Mouse (Mus musculus) forebrain, embryonic 16.5 days (tissue): ENCODE measurements around the gene Fgfr2. TPM values are rescaled to one million over a fixed set of nuclear protein-coding genes. Genes with fewer than 3 reads are reported as not detected.

Experiments
- ATAC-seq: fragments of 200-750 bp; cut with Nextera tagmentation; 2 replicates; pipeline ENCODE4 v1.8.0; 2017; ENCODE audit warnings: mild to moderate bottlenecking, moderate library complexity
- H3K27ac ChIP-seq: fragments of 300-500 bp; sonication (generic); 2 replicates; pipeline ENCODE4 v1.5.1; 2014; ENCODE audit warnings: low read length, control low read depth
- H3K27me3 ChIP-seq: fragments of 300-500 bp; sonication (generic); replicated peaks from 2 replicates; pipeline ENCODE4 v1.6.1; 2014; ENCODE audit warnings: low read length; ENCODE audit not compliant: control insufficient read depth, insufficient read depth
- H3K36me3 ChIP-seq: fragments of 300-500 bp; sonication (generic); 2 replicates; pipeline ENCODE4 v1.6.1; 2014; ENCODE audit not compliant: control insufficient read depth, insufficient read depth
- H3K4me1 ChIP-seq: fragments of 300-500 bp; sonication (generic); replicated peaks from 2 replicates; pipeline ENCODE4 v1.6.1; 2014; ENCODE audit warnings: low read length; ENCODE audit not compliant: control insufficient read depth, insufficient read depth
- H3K4me2 ChIP-seq: fragments of 300-500 bp; sonication (generic); 2 replicates; pipeline ENCODE4 v1.6.1; 2014; ENCODE audit warnings: mild to moderate bottlenecking, low read length, control low read depth
- H3K4me3 ChIP-seq: fragments of 300-500 bp; sonication (generic); replicated peaks from 2 replicates; pipeline ENCODE4 v1.5.1; 2014; ENCODE audit warnings: mild to moderate bottlenecking, low read length, control low read depth
- H3K9ac ChIP-seq: fragments of 300-500 bp; sonication (generic); replicated peaks from 2 replicates; pipeline ENCODE4 v1.6.1; 2014; ENCODE audit warnings: low read depth, low read length, control low read depth
- H3K9me3 ChIP-seq: fragments of 300-500 bp; sonication (generic); 2 replicates; pipeline ENCODE4 v1.6.1; 2016; ENCODE audit warnings: low read length; ENCODE audit not compliant: control insufficient read depth
- WGBS: fragments of 180-500 bp; shearing (Covaris S2); extraction: QIAGEN DNeasy Blood & Tissue Kit; methylation state at CpG from one replicate; pipeline ENCODE4 v1.1.7; 2014; 5-methylcytosine and 5-hydroxymethylcytosine counted together
- polyA plus RNA-seq: library from polyadenylated mRNA; unstranded; fragments of >200 nt; fragmentation: Nextera tagmentation; extraction: Ambion mirVana; gene quantifications from 2 replicates; pipeline ENCODE4 v1.2.1, GENCODE M21; 2015

The Fgfr2 gene
- polyA plus RNA-seq, 1 experiment from 2014 or later = 39.2 TPM

GRCm38 (mm10) chr7:130969076-130969475 lies 2154.1 kb downstream of the Fgfr2 start:
- H3K36me3 ChIP-seq = no peaks in the 10 kb centered on the region
- H3K27me3 ChIP-seq = no peaks in the 10 kb centered on the region
- no peak overlapping the region for H3K9ac ChIP-seq
- ATAC-seq = no peak
- WGBS = 76% methylated on average over 5 of the region's 5 CpGs
- no peaks in the 10 kb centered on the region for H3K9me3 ChIP-seq
- peaks cover 21% of the 10 kb centered on the region for H3K4me1 ChIP-seq
- no peak overlapping the region for H3K4me2 ChIP-seq
- no peak overlapping the region for H3K27ac ChIP-seq
- no peak overlapping the region for H3K4me3 ChIP-seq

GRCm38 (mm10) chr7:130968537-130968936 lies 2154.6 kb downstream of the Fgfr2 start:
- H3K36me3 ChIP-seq = no peaks in the 10 kb centered on the region
- H3K27ac ChIP-seq = no peak overlapping the region
- H3K4me1 ChIP-seq = peaks cover 21% of the 10 kb centered on the region
- no peak overlapping the region for H3K4me3 ChIP-seq
- no peaks in the 10 kb centered on the region for H3K9me3 ChIP-seq
- H3K9ac ChIP-seq = no peak overlapping the region
- no peak overlapping the region for H3K4me2 ChIP-seq
- 78% methylated on average over 7 of the region's 7 CpGs for WGBS
- ATAC-seq = no peak
- H3K27me3 ChIP-seq = no peaks in the 10 kb centered on the region

GRCm38 (mm10) chr7:130967901-130968300 lies 2155.2 kb downstream of the Fgfr2 start:
- Histone ChIP-seq H3K9ac (no peak overlapping the region), H3K9me3 (no peaks in the 10 kb centered on the region), H3K4me2 (no peak overlapping the region), H3K27me3 (no peaks in the 10 kb centered on the region), H3K27ac (no peak overlapping the region), H3K4me3 (no peak overlapping the region), H3K36me3 (no peaks in the 10 kb centered on the region), H3K4me1 (peaks cover 21% of the 10 kb centered on the region)
- no peak for ATAC-seq
- 97% methylated on average over 6 of the region's 6 CpGs for WGBS

GRCm38 (mm10) chr7:130966876-130967275 lies 2156.3 kb downstream of the Fgfr2 start:
- Histone ChIP-seq H3K27ac (no peak overlapping the region), H3K4me1 (peaks cover 21% of the 10 kb centered on the region), H3K4me3 (no peak overlapping the region), H3K4me2 (no peak overlapping the region), H3K9ac (no peak overlapping the region), H3K27me3 (no peaks in the 10 kb centered on the region), H3K9me3 (no peaks in the 10 kb centered on the region), H3K36me3 (no peaks in the 10 kb centered on the region)
- ATAC-seq = no peak
- 77% methylated on average over 6 of the region's 6 CpGs for WGBS

GRCm38 (mm10) chr7:130966451-130966850 lies 2156.7 kb downstream of the Fgfr2 start:
- WGBS = 88% methylated on average over 5 of the region's 5 CpGs

GRCm38 (mm10) chr7:130965909-130966365 lies 2157.2 kb downstream of the Fgfr2 start:
- Histone ChIP-seq H3K27me3 (no peaks in the 10 kb centered on the region), H3K4me1 (peaks cover 21% of the 10 kb centered on the region), H3K27ac (peak overlapping the region; percentile 59), H3K9ac (no peak overlapping the region; the same call in 1 of the 2 replicates), H3K36me3 (no peaks in the 10 kb centered on the region), H3K4me2 (no peak overlapping the region), H3K4me3 (no peak overlapping the region), H3K9me3 (no peaks in the 10 kb centered on the region)
- 37% methylated on average over 4 of the region's 4 CpGs for WGBS
- peak; percentile 86 for ATAC-seq

More at GRCm38 (mm10) chr7:130966451-130966850, 2156.7 kb downstream of the Fgfr2 start:
- H3K4me3 ChIP-seq = no peak overlapping the region
- no peak overlapping the region for H3K9ac ChIP-seq
- no peaks in the 10 kb centered on the region for H3K27me3 ChIP-seq
- no peak overlapping the region for H3K27ac ChIP-seq
- H3K36me3 ChIP-seq = no peaks in the 10 kb centered on the region
- no peak for ATAC-seq
- no peaks in the 10 kb centered on the region for H3K9me3 ChIP-seq
- no peak overlapping the region for H3K4me2 ChIP-seq
- peaks cover 21% of the 10 kb centered on the region for H3K4me1 ChIP-seq

- peak overlapping the region; percentile 59 for H3K27ac ChIP-seq
- no peak overlapping the region; the same call in 1 of the 2 replicates for H3K9ac ChIP-seq
- H3K27me3 ChIP-seq = no peaks in the 10 kb centered on the region
- ATAC-seq = no peak
- H3K9me3 ChIP-seq = no peaks in the 10 kb centered on the region
- no peak overlapping the region for H3K4me3 ChIP-seq
- WGBS = 96% methylated on average over 4 of the region's 4 CpGs
- H3K4me1 ChIP-seq = peaks cover 21% of the 10 kb centered on the region
- H3K4me2 ChIP-seq = no peak overlapping the region
- no peaks in the 10 kb centered on the region for H3K36me3 ChIP-seq
These were observed 2157.8 kb downstream of the Fgfr2 start for GRCm38 (mm10) chr7:130965396-130965795.

GRCm38 (mm10) chr7:130964686-130965085 lies 2158.5 kb downstream of the Fgfr2 start:
- H3K9me3 ChIP-seq = no peaks in the 10 kb centered on the region
- ATAC-seq = no peak
- H3K27ac ChIP-seq = no peak overlapping the region
- H3K4me2 ChIP-seq = no peak overlapping the region
- no peaks in the 10 kb centered on the region for H3K27me3 ChIP-seq
- peaks cover 20% of the 10 kb centered on the region for H3K4me1 ChIP-seq
- H3K4me3 ChIP-seq = no peak overlapping the region
- H3K36me3 ChIP-seq = no peaks in the 10 kb centered on the region
- H3K9ac ChIP-seq = no peak overlapping the region
- 64% methylated on average over 5 of the region's 5 CpGs for WGBS

GRCm38 (mm10) chr7:130961429-130961828 lies 2161.7 kb downstream of the Fgfr2 start:
- no peaks in the 10 kb centered on the region for H3K9me3 ChIP-seq
- 93% methylated on average over 6 of the region's 6 CpGs for WGBS
- H3K9ac ChIP-seq = no peak overlapping the region
- no peak overlapping the region for H3K27ac ChIP-seq
- H3K4me1 ChIP-seq = peaks cover 13% of the 10 kb centered on the region
- no peaks in the 10 kb centered on the region for H3K27me3 ChIP-seq
- ATAC-seq = no peak
- no peak overlapping the region for H3K4me2 ChIP-seq
- no peaks in the 10 kb centered on the region for H3K36me3 ChIP-seq
- no peak overlapping the region for H3K4me3 ChIP-seq

GRCm38 (mm10) chr7:130959868-130960267 lies 2163.3 kb downstream of the Fgfr2 start:
- H3K4me1 ChIP-seq = no peaks in the 10 kb centered on the region
- no peak for ATAC-seq
- no peaks in the 10 kb centered on the region for H3K9me3 ChIP-seq
- no peak overlapping the region for H3K4me2 ChIP-seq
- H3K36me3 ChIP-seq = no peaks in the 10 kb centered on the region
- H3K4me3 ChIP-seq = no peak overlapping the region
- no peak overlapping the region for H3K9ac ChIP-seq
- no peak overlapping the region; the same call in 1 of the 2 replicates for H3K27ac ChIP-seq
- no peaks in the 10 kb centered on the region for H3K27me3 ChIP-seq
- 43% methylated on average over 7 of the region's 7 CpGs for WGBS
